Mouse (Mus musculus): Measurements from ENCODE around the gene Eomes. TPM values are rescaled to one million over a fixed set of nuclear protein-coding genes. Genes with fewer than 3 reads are reported as not detected.

Eomes gene
- polyA plus RNA-seq, 1 experiment from 2014 or later: 0.10 TPM

GRCm38 (mm10) chr9:118471296-118471695 is 6.7 kb upstream of the Eomes start:
- Histone ChIP-seq H3K4me3 (ENCODE audit: low read length) (no peak overlapping the region), H3K27me3 (replicated peaks; ENCODE audit: control insufficient read depth, insufficient read depth, low read length) (peaks cover 55% of the 10 kb centered on the region), H3K36me3 (ENCODE audit: control insufficient read depth, insufficient read depth, low read length) (no peaks in the 10 kb centered on the region), H3K4me1 (ENCODE audit: control insufficient read depth, insufficient read depth, low read length) (no peaks in the 10 kb centered on the region), H3K9ac (ENCODE audit: low read depth, low read length) (no peak overlapping the region), H3K27ac (ENCODE audit: low read length) (no peak overlapping the region), H3K4me2 (ENCODE audit: low read depth, low read length) (no peak overlapping the region), H3K9me3 (ENCODE audit: control insufficient read depth, low read length) (no peaks in the 10 kb centered on the region)
- ATAC-seq: no peak
- WGBS: 22% methylated on average over 3 of the region's 3 CpGs

- H3K36me3 ChIP-seq (ENCODE audit: control insufficient read depth, insufficient read depth, low read length): no peaks in the 10 kb centered on the region
- H3K4me3 ChIP-seq (ENCODE audit: low read length): peak overlapping the region; percentile 47
- H3K27ac ChIP-seq (ENCODE audit: low read length): no peak overlapping the region
- ATAC-seq: no peak
- H3K27me3 ChIP-seq (replicated peaks; ENCODE audit: control insufficient read depth, insufficient read depth, low read length): peaks cover 68% of the 10 kb centered on the region
- no peak overlapping the region for H3K9ac ChIP-seq (ENCODE audit: low read depth, low read length)
- 2% methylated on average over 22 of the region's 22 CpGs for WGBS
- H3K4me2 ChIP-seq (ENCODE audit: low read depth, low read length): peak overlapping the region; percentile 79; the same call in 1 of the 2 replicates
- no peaks in the 10 kb centered on the region for H3K9me3 ChIP-seq (ENCODE audit: control insufficient read depth, low read length)
- peaks cover 29% of the 10 kb centered on the region for H3K4me1 ChIP-seq (ENCODE audit: control insufficient read depth, insufficient read depth, low read length)
Observed at GRCm38 (mm10) chr9:118476211-118476765, 1.7 kb upstream of the Eomes start.

- Histone ChIP-seq H3K36me3 (ENCODE audit: control insufficient read depth, insufficient read depth, low read length) (no peaks in the 10 kb centered on the region), H3K27ac (ENCODE audit: low read length) (no peak overlapping the region), H3K4me3 (ENCODE audit: low read length) (peak overlapping the region; percentile 47), H3K9me3 (ENCODE audit: control insufficient read depth, low read length) (no peaks in the 10 kb centered on the region), H3K9ac (ENCODE audit: low read depth, low read length) (no peak overlapping the region), H3K4me2 (ENCODE audit: low read depth, low read length) (peak overlapping the region; percentile 79), H3K27me3 (replicated peaks; ENCODE audit: control insufficient read depth, insufficient read depth, low read length) (peaks cover 67% of the 10 kb centered on the region), H3K4me1 (ENCODE audit: control insufficient read depth, insufficient read depth, low read length) (peaks cover 29% of the 10 kb centered on the region)
- no peak for ATAC-seq
- under 1% methylated on average over 33 of the region's 33 CpGs for WGBS
Observed at GRCm38 (mm10) chr9:118476766-118477271, 1.2 kb upstream of the Eomes start.

- Histone ChIP-seq H3K4me2 (ENCODE audit: low read depth, low read length) (peak overlapping the region; percentile 79), H3K4me3 (ENCODE audit: low read length) (peak overlapping the region; percentile 47), H3K9me3 (ENCODE audit: control insufficient read depth, low read length) (no peaks in the 10 kb centered on the region), H3K27me3 (replicated peaks; ENCODE audit: control insufficient read depth, insufficient read depth, low read length) (peaks cover 72% of the 10 kb centered on the region), H3K36me3 (ENCODE audit: control insufficient read depth, insufficient read depth, low read length) (no peaks in the 10 kb centered on the region), H3K27ac (ENCODE audit: low read length) (no peak overlapping the region), H3K4me1 (ENCODE audit: control insufficient read depth, insufficient read depth, low read length) (peaks cover 29% of the 10 kb centered on the region), H3K9ac (ENCODE audit: low read depth, low read length) (no peak overlapping the region)
- no peak for ATAC-seq
- under 1% methylated on average over 31 of the region's 31 CpGs for WGBS
Observed at GRCm38 (mm10) chr9:118477281-118477931, 606 bp upstream of the Eomes start.

GRCm38 (mm10) chr9:118478458-118478838 is 436 bp downstream of the Eomes start:
- H3K27me3 ChIP-seq (replicated peaks; ENCODE audit: control insufficient read depth, insufficient read depth, low read length): peaks cover 74% of the 10 kb centered on the region
- no peaks in the 10 kb centered on the region for H3K9me3 ChIP-seq (ENCODE audit: control insufficient read depth, low read length)
- H3K9ac ChIP-seq (ENCODE audit: low read depth, low read length): peak overlapping the region; percentile 30; the same call in 1 of the 2 replicates
- no peak overlapping the region for H3K27ac ChIP-seq (ENCODE audit: low read length)
- H3K36me3 ChIP-seq (ENCODE audit: control insufficient read depth, insufficient read depth, low read length): no peaks in the 10 kb centered on the region
- H3K4me3 ChIP-seq (ENCODE audit: low read length): peak overlapping the region; percentile 47
- H3K4me1 ChIP-seq (ENCODE audit: control insufficient read depth, insufficient read depth, low read length): peaks cover 29% of the 10 kb centered on the region
- peak overlapping the region; percentile 79 for H3K4me2 ChIP-seq (ENCODE audit: low read depth, low read length)
- WGBS: 1% methylated on average over 27 of the region's 29 CpGs
- ATAC-seq: peak; percentile 54

- Histone ChIP-seq H3K27me3 (replicated peaks; ENCODE audit: control insufficient read depth, insufficient read depth, low read length) (peaks cover 79% of the 10 kb centered on the region), H3K4me2 (ENCODE audit: low read depth, low read length) (peak overlapping the region; percentile 79), H3K4me1 (ENCODE audit: control insufficient read depth, insufficient read depth, low read length) (peaks cover 29% of the 10 kb centered on the region), H3K36me3 (ENCODE audit: control insufficient read depth, insufficient read depth, low read length) (no peaks in the 10 kb centered on the region), H3K27ac (ENCODE audit: low read length) (no peak overlapping the region), H3K9me3 (ENCODE audit: control insufficient read depth, low read length) (no peaks in the 10 kb centered on the region), H3K4me3 (ENCODE audit: low read length) (peak overlapping the region; percentile 47), H3K9ac (ENCODE audit: low read depth, low read length) (peak overlapping the region; percentile 30; the same call in 1 of the 2 replicates)
- peak; percentile 87 for ATAC-seq
- under 1% methylated on average over 72 of the region's 87 CpGs for WGBS
Observed at GRCm38 (mm10) chr9:118478839-118479507, 961 bp downstream of the Eomes start.

- Histone ChIP-seq H3K27me3 (replicated peaks; ENCODE audit: control insufficient read depth, insufficient read depth, low read length) (peaks cover 81% of the 10 kb centered on the region), H3K9me3 (ENCODE audit: control insufficient read depth, low read length) (no peaks in the 10 kb centered on the region), H3K4me2 (ENCODE audit: low read depth, low read length) (peak overlapping the region; percentile 79), H3K9ac (ENCODE audit: low read depth, low read length) (no peak overlapping the region), H3K27ac (ENCODE audit: low read length) (no peak overlapping the region), H3K4me3 (ENCODE audit: low read length) (peak overlapping the region; percentile 47), H3K4me1 (ENCODE audit: control insufficient read depth, insufficient read depth, low read length) (peaks cover 29% of the 10 kb centered on the region), H3K36me3 (ENCODE audit: control insufficient read depth, insufficient read depth, low read length) (no peaks in the 10 kb centered on the region)
- WGBS: 9% methylated on average over 23 of the region's 23 CpGs
- 0 out of 2 replicates have a peak, but pooled peaks have one; percentile 21 for ATAC-seq
Observed at GRCm38 (mm10) chr9:118479508-118480291, 1.7 kb downstream of the Eomes start.

- WGBS: 7% methylated on average over 14 of the region's 14 CpGs
Observed at GRCm38 (mm10) chr9:118480292-118480690, 2.3 kb downstream of the Eomes start.

GRCm38 (mm10) chr9:118482210-118482609 is 4.2 kb downstream of the Eomes start:
- Histone ChIP-seq H3K4me3 (ENCODE audit: low read length) (no peak overlapping the region), H3K27ac (ENCODE audit: low read length) (no peak overlapping the region), H3K4me1 (ENCODE audit: control insufficient read depth, insufficient read depth, low read length) (peaks cover 23% of the 10 kb centered on the region), H3K36me3 (ENCODE audit: control insufficient read depth, insufficient read depth, low read length) (no peaks in the 10 kb centered on the region), H3K9me3 (ENCODE audit: control insufficient read depth, low read length) (no peaks in the 10 kb centered on the region), H3K9ac (ENCODE audit: low read depth, low read length) (no peak overlapping the region), H3K27me3 (replicated peaks; ENCODE audit: control insufficient read depth, insufficient read depth, low read length) (peaks cover 83% of the 10 kb centered on the region), H3K4me2 (ENCODE audit: low read depth, low read length) (no peak overlapping the region)
- ATAC-seq: no peak
- WGBS: 80% methylated on average over 10 of the region's 10 CpGs

More at GRCm38 (mm10) chr9:118480292-118480690, 2.3 kb downstream of the Eomes start:
- Histone ChIP-seq H3K4me3 (ENCODE audit: low read length) (no peak overlapping the region), H3K4me2 (ENCODE audit: low read depth, low read length) (no peak overlapping the region), H3K36me3 (ENCODE audit: control insufficient read depth, insufficient read depth, low read length) (no peaks in the 10 kb centered on the region), H3K27me3 (replicated peaks; ENCODE audit: control insufficient read depth, insufficient read depth, low read length) (peaks cover 81% of the 10 kb centered on the region), H3K4me1 (ENCODE audit: control insufficient read depth, insufficient read depth, low read length) (peaks cover 29% of the 10 kb centered on the region), H3K9me3 (ENCODE audit: control insufficient read depth, low read length) (no peaks in the 10 kb centered on the region), H3K9ac (ENCODE audit: low read depth, low read length) (no peak overlapping the region), H3K27ac (ENCODE audit: low read length) (no peak overlapping the region)
- ATAC-seq: no peak

All from intestine, embryonic 16.5 days (tissue).